Mouse (Mus musculus) urinary bladder, adult 2 months (tissue): ENCODE results near the gene Pkp1. TPM values are rescaled to one million over a fixed set of nuclear protein-coding genes. Genes with fewer than 3 reads are reported as not detected.
A peak's percentile ranks its signal among the peaks of the same experiment; 100 is the strongest.

Source experiments
- DNase-seq: peaks from one replicate; pipeline ENCODE4 v3.0.0; 2022; ENCODE audit warnings: low spot score
- polyA plus RNA-seq: library from polyadenylated mRNA; depleted of rRNA; stranded (reverse); fragments of >200 nt; gene quantifications from 2 replicates; pipeline ENCODE4 v1.2.3, GENCODE M21; 2012; rRNA removed

Gene Pkp1
- 3.5 and 4.4 TPM in 2 replicates for polyA plus RNA-seq

DNA sequence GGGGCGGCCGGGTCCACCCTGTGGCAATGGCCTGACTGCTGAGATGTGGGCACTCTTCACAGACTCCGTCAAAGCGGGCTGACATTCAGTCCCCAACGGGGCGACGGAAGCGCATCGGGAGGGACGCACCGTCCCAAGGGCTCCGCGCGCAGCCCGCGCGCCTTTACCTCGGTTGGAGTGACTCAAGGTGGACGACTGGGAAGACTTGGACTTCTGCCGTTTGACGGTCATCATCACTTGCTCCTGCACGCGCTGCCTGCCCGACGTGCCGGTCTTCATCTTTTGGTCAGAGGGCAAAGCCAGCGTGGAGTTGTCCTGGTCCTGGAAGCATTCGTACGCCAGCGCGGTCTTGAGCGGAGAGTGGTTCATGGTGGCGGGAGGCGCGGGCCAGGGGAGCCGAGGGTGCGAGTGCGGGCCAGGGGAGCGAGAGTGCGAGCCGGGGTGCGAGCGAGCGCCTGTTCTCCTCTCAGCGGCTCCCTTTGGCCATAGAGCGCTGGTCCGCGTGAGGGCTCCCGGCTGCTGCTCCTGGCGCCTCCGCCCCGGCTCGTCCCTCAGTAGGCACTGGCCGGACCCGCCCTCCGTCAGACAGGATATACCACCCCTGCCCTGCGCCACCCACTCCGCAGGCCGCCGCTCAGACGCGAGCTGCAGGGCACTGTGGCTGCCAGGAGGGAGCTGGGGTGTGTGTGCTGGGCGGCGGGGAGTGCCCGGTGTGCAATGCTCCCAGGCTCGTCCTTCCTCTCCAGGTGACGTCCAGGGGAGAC is at the start of gene Pkp1:
Pkp1 (minus strand) TSS at position 564 of the 764 bp plus-strand sequence.
- peak; percentile 38 for DNase-seq

DNA sequence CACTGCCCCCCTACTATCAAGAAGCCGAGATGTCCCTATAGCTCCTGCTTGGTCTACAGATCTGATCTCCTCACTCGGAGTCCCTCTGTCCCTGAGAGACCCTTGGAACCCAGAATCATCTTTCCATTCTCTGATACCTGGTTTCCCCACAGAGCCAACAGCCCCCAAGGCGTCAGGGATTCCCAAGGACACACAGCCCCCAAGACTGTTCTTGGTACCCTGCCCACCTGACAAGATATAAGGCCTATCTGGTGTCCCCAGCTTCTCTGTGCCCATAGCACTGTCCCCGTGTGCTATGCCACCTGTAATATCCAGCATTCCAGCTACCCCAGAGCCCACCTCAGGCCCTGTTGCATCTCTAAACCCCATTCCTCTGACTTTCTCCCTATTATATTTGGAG is 48.7 kb upstream of the Pkp1 start:
- DNase-seq: no peak

GRCm38 (mm10) chr1:135964561-135964960 is 45.6 kb upstream of the Pkp1 start:
- no peak for DNase-seq

GRCm38 (mm10) chr1:135963177-135963576 is 44.2 kb upstream of the Pkp1 start:
- no peak for DNase-seq

- no peak for DNase-seq
Measured at GRCm38 (mm10) chr1:135958483-135958882, 39.5 kb upstream of the Pkp1 start.

- DNase-seq: no peak
Measured at GRCm38 (mm10) chr1:135948871-135949270, 29.9 kb upstream of the Pkp1 start.

DNA sequence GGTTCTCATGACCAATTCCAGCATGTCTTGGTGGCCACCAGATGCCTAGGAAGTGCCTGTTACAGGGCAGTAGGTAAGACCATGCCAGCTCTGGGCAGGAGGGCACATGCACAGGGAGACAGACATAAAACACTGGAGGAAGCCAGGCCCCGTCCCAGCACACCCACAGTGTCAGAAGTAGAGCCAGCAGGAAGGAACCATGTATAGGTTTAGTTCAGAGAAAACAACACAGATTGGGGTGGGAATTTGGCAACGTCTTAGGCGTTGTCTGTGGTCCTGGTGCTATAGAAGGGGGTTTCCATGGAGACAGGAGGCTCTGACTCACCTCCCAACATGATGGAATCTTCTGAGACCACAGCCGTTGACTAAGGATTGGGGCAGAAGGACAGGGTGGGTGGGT is 27.2 kb upstream of the Pkp1 start:
- DNase-seq: no peak

GRCm38 (mm10) chr1:135945711-135946110 is 26.7 kb upstream of the Pkp1 start:
- DNase-seq: no peak

DNA sequence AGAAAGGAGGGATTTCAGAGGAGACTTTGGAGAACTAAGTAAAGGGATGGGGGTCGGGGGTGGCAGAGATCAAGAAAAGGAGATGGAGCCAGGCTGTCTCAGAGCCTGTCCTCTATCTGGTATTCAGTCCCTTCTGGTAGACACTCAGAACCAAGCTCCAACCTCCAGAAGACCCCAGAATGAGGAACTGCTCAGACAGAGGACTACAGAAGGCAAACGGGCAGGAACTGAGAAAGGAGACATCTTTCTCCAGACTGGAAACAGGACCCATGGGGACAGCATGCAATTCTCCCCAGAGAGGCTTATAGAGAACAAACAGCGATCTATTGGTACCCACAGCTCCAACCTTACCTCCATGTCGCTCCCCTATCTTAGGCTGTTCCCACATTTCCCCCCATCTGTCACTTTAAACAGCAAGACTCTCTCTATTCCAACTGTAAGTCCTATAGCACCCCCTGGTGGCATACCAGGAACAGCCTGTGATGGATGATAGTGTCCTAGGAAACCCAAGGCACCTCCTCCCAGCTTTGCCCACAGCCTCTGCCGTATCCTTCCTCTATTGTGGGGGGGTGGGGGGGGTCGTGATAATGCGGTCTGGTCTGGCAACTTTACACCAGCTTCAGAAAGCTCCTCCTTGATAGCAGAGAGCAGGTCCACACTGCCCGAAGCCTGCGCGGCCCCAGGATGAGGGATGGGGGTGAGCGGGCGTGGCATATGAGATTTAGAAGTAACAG is 25.7 kb upstream of the Pkp1 start:
- no peak for DNase-seq

DNA sequence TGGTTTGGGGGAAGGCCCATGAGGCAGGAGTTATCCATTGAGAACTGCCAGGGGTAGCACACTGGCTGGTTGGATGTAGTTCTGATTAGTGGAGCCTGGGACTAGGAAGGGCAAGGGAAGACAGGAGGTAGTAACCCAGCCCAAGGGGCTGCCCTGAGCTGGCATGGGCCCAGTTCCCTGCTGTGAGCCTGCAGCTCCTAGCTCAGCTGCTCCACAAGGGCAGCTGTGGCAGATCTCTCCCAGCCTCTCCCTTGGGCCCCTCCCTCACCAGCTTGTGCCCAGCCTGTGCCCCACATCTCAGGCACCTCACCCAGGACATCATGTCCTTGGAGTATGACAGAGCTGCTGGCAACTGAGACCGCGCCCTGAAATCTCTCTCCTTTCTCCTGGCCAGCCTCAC is 24.7 kb upstream of the Pkp1 start:
- DNase-seq: no peak

- no peak for DNase-seq
Measured at GRCm38 (mm10) chr1:135942116-135942515, 23.1 kb upstream of the Pkp1 start.

DNA sequence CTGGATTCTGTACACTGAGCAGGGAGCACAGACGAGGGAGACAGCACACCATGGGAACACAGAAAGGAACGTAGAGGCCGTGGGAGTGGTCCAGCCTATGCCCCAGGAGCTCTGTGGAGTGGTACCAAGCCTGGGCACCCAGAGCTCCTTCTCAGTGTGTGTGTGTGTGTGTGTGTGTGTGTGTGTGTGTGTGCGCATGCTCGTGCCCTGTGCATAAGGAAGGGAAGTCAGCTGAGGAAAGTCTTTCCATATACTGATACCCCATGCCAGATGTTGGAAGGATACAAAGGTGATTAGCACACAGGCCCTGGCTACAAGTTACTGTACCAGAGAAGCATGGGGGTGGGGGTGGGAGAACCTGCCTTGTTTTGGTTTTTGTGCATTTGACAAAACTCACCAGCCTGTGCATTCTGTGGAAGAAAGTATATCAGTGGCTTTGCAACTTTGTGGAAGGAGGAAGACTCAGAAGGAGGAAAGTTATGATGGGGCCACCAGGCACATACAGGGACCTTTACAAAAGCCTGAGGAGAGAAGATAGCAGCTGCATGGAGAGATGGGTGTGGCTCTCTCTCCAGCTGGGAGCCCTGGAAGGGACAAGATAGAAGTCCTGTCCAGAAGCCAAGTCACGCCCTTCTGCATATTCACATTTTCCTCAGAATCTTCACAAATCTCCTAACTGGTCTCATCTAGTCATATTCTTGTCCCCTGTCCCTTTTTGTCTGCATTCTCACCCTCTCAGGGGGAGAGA is 22.4 kb upstream of the Pkp1 start:
- no peak for DNase-seq

- no peak for DNase-seq
Measured at GRCm38 (mm10) chr1:135936091-135936490, 17.1 kb upstream of the Pkp1 start.

DNA sequence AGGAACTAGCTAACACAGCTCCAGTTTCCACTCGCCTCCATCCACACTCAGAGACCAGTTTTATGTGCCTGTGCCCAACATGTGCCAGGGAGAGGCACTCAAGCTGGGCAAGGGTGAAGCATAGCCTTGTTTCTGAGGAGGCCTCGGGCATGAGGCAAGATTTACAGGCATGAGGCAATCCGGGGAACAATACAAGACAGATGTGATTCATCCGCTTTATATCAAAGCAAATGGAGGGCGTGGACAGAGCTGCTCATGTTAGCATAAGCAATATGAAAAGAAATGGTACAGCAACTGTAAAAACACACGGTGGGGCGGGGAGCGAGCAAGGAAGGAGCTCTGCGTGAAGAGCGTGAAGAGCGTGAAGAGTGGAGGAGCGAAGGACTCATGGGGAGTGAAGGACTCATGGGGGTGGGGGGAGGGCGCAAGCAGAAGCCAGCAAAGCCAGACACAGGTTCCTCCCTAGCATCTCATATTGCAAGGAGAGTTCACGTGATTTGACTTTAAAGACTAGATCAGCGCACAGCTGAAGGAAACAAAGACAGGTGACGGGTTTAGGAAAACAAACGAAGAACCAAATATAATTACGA is 14.8 kb upstream of the Pkp1 start:
- DNase-seq: no peak

- DNase-seq: no peak
Measured at GRCm38 (mm10) chr1:135929876-135930275, 10.9 kb upstream of the Pkp1 start.

- DNase-seq: no peak
Measured at GRCm38 (mm10) chr1:135925848-135926247, 6.8 kb upstream of the Pkp1 start.

DNA sequence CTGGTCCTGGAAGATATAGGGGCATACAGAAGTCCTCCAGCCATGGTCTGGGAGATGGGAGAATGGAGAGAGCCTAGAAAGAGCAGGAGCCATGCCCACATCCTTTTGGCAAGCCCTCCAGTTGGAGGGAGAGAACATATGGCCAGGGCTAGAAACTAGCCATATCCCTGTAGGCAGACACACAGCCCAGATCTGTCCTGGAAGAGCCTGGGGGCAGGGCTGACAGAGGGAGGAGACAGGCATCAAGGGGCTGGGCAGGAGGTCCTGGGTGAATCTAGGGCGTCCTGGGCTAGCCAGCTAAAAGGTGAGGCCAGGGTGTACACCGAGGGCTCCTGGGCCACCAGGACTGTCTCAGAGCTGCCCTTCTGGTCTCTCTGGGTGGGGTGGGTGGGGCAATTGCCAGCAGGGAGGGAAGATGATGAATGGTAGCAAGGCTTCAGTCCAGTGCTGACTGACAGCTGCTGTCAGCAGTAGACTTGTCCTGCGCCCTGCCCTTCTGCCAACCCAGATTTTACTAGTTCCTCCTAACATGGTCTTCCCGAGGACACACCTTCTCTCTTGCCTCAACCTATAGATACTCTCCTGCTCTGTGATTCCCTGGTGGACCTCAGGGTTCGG is 5.5 kb upstream of the Pkp1 start:
- DNase-seq: no peak

GRCm38 (mm10) chr1:135923229-135923628 is 4.2 kb upstream of the Pkp1 start:
- DNase-seq: no peak

GRCm38 (mm10) chr1:135917206-135917605 is 1.8 kb downstream of the Pkp1 start:
- no peak for DNase-seq

DNA sequence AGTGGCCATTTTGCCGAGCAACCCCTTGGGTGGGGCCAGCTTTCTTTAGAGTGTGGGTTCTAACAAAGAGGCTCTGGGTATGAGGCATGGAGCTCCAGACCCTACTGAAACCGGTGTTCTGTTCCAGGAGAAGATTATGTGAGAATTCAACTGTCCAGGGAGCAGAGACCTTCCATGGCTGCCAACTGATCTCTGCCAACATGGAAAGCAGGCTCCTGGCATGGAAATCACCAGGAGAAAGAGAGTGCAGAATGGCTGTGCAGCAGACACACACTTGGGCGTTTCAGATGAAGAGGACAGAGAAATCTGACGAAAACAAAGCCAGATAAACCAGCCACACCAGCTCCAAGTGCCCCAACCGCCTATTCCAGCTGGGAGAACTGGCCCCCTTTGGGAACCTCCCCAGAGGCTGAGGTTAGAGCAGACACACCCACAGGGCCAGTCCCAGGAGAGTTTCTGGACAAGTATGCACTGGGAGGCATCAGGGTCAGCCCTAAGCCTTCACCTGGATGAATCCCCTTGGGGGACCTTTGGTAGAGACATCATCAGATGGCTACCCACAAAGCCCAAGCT is 2.4 kb downstream of the Pkp1 start:
- no peak for DNase-seq

DNA sequence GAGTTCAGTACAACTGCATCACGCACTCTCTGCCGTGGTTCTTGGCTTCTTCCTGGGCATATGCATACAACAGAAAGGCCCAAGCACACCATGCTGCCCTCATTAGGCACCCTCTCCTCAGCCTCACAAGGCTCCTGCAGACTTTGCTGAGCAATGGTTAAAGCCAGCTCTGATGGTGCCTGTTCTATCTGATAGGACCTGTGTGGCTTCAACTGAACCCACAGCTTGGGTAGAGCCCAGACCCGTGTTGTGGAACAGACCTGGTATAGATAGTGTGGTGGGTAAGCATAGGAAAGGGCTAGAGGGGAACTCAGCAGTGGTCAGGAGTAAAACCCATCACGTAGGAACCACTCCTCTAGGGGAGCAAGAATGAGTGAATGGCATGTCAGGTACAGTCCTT is 5.3 kb downstream of the Pkp1 start:
- DNase-seq: no peak
